20 mouse cellular contexts compared by ENCODE assay signal in genomic region chr8:80981696-80982095, GRCm38 (mm10). TPM values are rescaled to one million over a fixed set of nuclear protein-coding genes. Genes with fewer than 3 reads are reported as not detected.
DNase-seq lines count a peak whose midpoint lies in the region; ATAC-seq and TF ChIP-seq lines count a peak whose summit lies in the region.
"Had no signal": no experiment of that assay in that cellular context is flagged by ENCODE, and none has a peak within 500 bp of the region (broad histone marks: within the 10 kb centered on the region; RNA-seq: fewer than 3 reads in every experiment).

No protein-coding gene starts in this region.

- H3K4me1 ChIP-seq in CH12.LX (ENCODE audit: control insufficient read depth in 1 of 2, insufficient read depth in 2 of 2), result peaks cover 0 to 13% of the 10 kb centered on the region in 2 experiments; a peak in 2 of 4 replicates
- no peaks in the 10 kb centered on the region for H3K4me1 ChIP-seq in midbrain, embryonic 10.5 days
- H3K4me1 ChIP-seq: embryonic facial prominence, embryonic 12.5 days; limb, embryonic 12.5 days; liver, embryonic 12.5 days; midbrain, embryonic 12.5 days had no signal

- TF ChIP-seq EP300 in CH12.LX (IDR thresholded peaks at IDR 0.05; ENCODE audit: low read length), result no peak

- TF ChIP-seq CTCF in CH12.LX (conservative IDR thresholded peaks at IDR 0.05 in 1 of 2, IDR thresholded peaks at IDR 0.05 in 1 of 2; ENCODE audit: low read depth in 2 of 2, low read length in 2 of 2), result no peak

- TF ChIP-seq RAD21 in CH12.LX (IDR thresholded peaks at IDR 0.05; ENCODE audit: low read depth, low read length), result no peak

- intact Hi-C loops in left cerebral cortex, postnatal 4 days (cut with DNase I), result no loop called here
- intact Hi-C loops in left cerebral cortex, postnatal 36 days (cut with DNase I), result no loop called here

- H3K79me2 ChIP-seq in CH12.LX (replicated peaks; ENCODE audit: control insufficient read depth, extremely low read depth, insufficient read depth, poor library complexity, severe bottlenecking), result no peaks in the 10 kb centered on the region

- peak; percentile 13 for DNase-seq in left cerebral cortex, postnatal 4 days
- DNase-seq in left cerebral cortex, adult 9 months (ENCODE audit: low spot score in 2 of 2), result no peak
- DNase-seq in CH12.LX (ENCODE audit: extremely low read depth), result peak; percentile 61
- peak; percentile 84 for DNase-seq in splenic B cell, adult 2 months (ENCODE audit: low read depth, low spot score)
- no peak for DNase-seq in midbrain, embryonic 10.5 days (ENCODE audit: low spot score)
- DNase-seq in left cerebral cortex, postnatal 36 days (ENCODE audit: low spot score in 2 of 2), result no peak
- DNase-seq: cerebellum, adult 11-12 months; forebrain, postnatal 0 days; gastrocnemius, postnatal 14 days; kidney, adult 11 months; lung, adult 2 months; right cerebral cortex, postnatal 25 days had no signal

- H3K36me3 ChIP-seq in CH12.LX (replicated peaks in 1 of 2; ENCODE audit: control insufficient read depth in 1 of 2, insufficient read depth in 1 of 2, low read length in 1 of 2), result peaks cover 34 to 62% of the 10 kb centered on the region in 2 experiments
- peaks cover 10% of the 10 kb centered on the region; the same call in 1 of the 2 replicates for H3K36me3 ChIP-seq in splenic B cell, adult 2 months (ENCODE audit: control insufficient read depth, insufficient read depth, low read length, poor library complexity, severe bottlenecking)
- H3K36me3 ChIP-seq in midbrain, embryonic 10.5 days, result peaks cover 76% of the 10 kb centered on the region

- peaks cover 2% of the 10 kb centered on the region for H3K9me3 ChIP-seq in CH12.LX (replicated peaks; ENCODE audit: low read length)
- H3K9me3 ChIP-seq in midbrain, embryonic 10.5 days (replicated peaks), result no peaks in the 10 kb centered on the region; the same call in 1 of the 2 replicates
- H3K9me3 ChIP-seq: embryonic facial prominence, embryonic 12.5 days; heart, embryonic 13.5 days; hindbrain, embryonic 13.5 days; limb, embryonic 12.5 days; liver, embryonic 12.5 days; midbrain, embryonic 12.5 days had no signal

- no peak overlapping the region for H3K4me3 ChIP-seq in CH12.LX (replicated peaks in 1 of 3; ENCODE audit: low read depth in 2 of 3, low read length in 2 of 3, poor library complexity in 1 of 3)
- H3K4me3 ChIP-seq in midbrain, embryonic 10.5 days, result no peak overlapping the region
- H3K4me3 ChIP-seq: embryonic facial prominence, embryonic 12.5 days; heart, embryonic 13.5 days; hindbrain, embryonic 13.5 days; limb, embryonic 12.5 days; liver, embryonic 12.5 days; midbrain, embryonic 12.5 days had no signal

- no peak for TF ChIP-seq POLR2A in CH12.LX (IDR thresholded peaks at IDR 0.05; ENCODE audit: low read depth, low read length)

- no peak overlapping the region for H3K9ac ChIP-seq in CH12.LX (ENCODE audit: insufficient read depth, low read depth)
- H3K9ac ChIP-seq: embryonic facial prominence, embryonic 12.5 days; forebrain, postnatal 0 days; heart, embryonic 13.5 days; hindbrain, embryonic 13.5 days; limb, embryonic 12.5 days; liver, embryonic 12.5 days; midbrain, embryonic 12.5 days had no signal

- in situ Hi-C loops in CH12.LX (cut with MboI; ENCODE audit: low pct_ligation_motif_present, low pct_unique_long_range_greater_than_20kb, low sequenced_read_pairs), result loop anchor here (25.0 kb wide), 2 partner anchors 194 to 494 kb away; partner anchors contain the start of gene Gypa

- WGBS in midbrain, embryonic 10.5 days, result 86% methylated on average over 9 of the region's 9 CpGs

- ATAC-seq in neutrophil, adult 5-6 weeks (ENCODE audit: extremely low read depth, insufficient number of reproducible peaks, low FRiP score, poor library complexity, severe bottlenecking), result peak; percentile 93
- ATAC-seq: forebrain, postnatal 0 days; liver, embryonic 12.5 days had no signal

- H3K4me2 ChIP-seq in CH12.LX (ENCODE audit: insufficient read depth, low read depth, poor library complexity, severe bottlenecking), result no peak overlapping the region
- H3K4me2 ChIP-seq: embryonic facial prominence, embryonic 12.5 days; heart, embryonic 13.5 days; hindbrain, embryonic 13.5 days; limb, embryonic 12.5 days; liver, embryonic 12.5 days; midbrain, embryonic 12.5 days had no signal

- no peak overlapping the region for H3K27ac ChIP-seq in CH12.LX (ENCODE audit: insufficient read depth, low read depth)
- no peak overlapping the region for H3K27ac ChIP-seq in midbrain, embryonic 10.5 days (replicated peaks)
- H3K27ac ChIP-seq: embryonic facial prominence, embryonic 12.5 days; heart, embryonic 13.5 days; hindbrain, embryonic 13.5 days; limb, embryonic 12.5 days; liver, embryonic 12.5 days; macrophage; midbrain, embryonic 12.5 days had no signal

- dilution Hi-C loops in CH12.LX (cut with MboI; ENCODE audit: extremely low pct_ligation_motif_present, extremely low pct_unique_long_range_greater_than_20kb, low sequenced_read_pairs), result no loop called here

- no peaks in the 10 kb centered on the region for H3K27me3 ChIP-seq in CH12.LX (replicated peaks)
- H3K27me3 ChIP-seq in splenic B cell, adult 2 months (ENCODE audit: control insufficient read depth, insufficient read depth, low read length, poor library complexity, severe bottlenecking), result no peaks in the 10 kb centered on the region
- no peaks in the 10 kb centered on the region for H3K27me3 ChIP-seq in midbrain, embryonic 10.5 days (ENCODE audit: low read depth, poor library complexity, severe bottlenecking)
- H3K27me3 ChIP-seq: embryonic facial prominence, embryonic 12.5 days; heart, embryonic 13.5 days; hindbrain, embryonic 13.5 days; limb, embryonic 12.5 days; liver, embryonic 12.5 days; midbrain, embryonic 12.5 days had no signal

TF ChIP-seq in CH12.LX, 34 proteins besides CTCF, POLR2A, EP300 and RAD21:
- TF ChIP-seq JUN (IDR thresholded peaks at IDR 0.05; ENCODE audit: insufficient read depth, low read depth, low read length) (no peak), IRF4 (IDR thresholded peaks at IDR 0.05; ENCODE audit: low read depth, low read length) (no peak), ZKSCAN1 (IDR thresholded peaks at IDR 0.05; ENCODE audit: borderline replicate concordance, low read depth, low read length) (no peak), TCF12 (IDR thresholded peaks at IDR 0.05; ENCODE audit: low read depth, low read length) (no peak), MAZ (IDR thresholded peaks at IDR 0.05; ENCODE audit: low read depth, low read length) (no peak), E2F4 (IDR thresholded peaks at IDR 0.05; ENCODE audit: insufficient replicate concordance, low read depth, low read length) (no peak), MAX (IDR thresholded peaks at IDR 0.05; ENCODE audit: low read length) (no peak), PAX5 (IDR thresholded peaks at IDR 0.05; ENCODE audit: low read length) (no peak)

RNA-seq across cellular contexts. Expression of gene Usp38, which starts 33.0 kb away (rescaled TPM):
- 10 to 100 TPM; 26.6 to 27.2 TPM for total RNA-seq in left cerebral cortex, postnatal 4 days (2021)
- total RNA-seq in CH12.LX (2012; rRNA removed) (20.4 and 24.4 TPM in 2 replicates), CH12.LX (2014; rRNA removed) (30.6 and 32.2 TPM in 2 replicates)
- polyA plus RNA-seq in CH12.LX (2012; ENCODE audit: insufficient read length, low read depth), result 15.7 and 19.3 TPM in 2 replicates
- 54.6 and 55.4 TPM in 2 replicates for total RNA-seq in neutrophil, adult 5-6 weeks (2017)
- polyA plus RNA-seq in midbrain, embryonic 10.5 days (2016; fragmentation: Nextera tagmentation; extraction: Ambion mirVana), result 24.8 and 26.8 TPM in 2 replicates
- 10 to 100 TPM; 22.1 to 23.7 TPM for total RNA-seq in left cerebral cortex, postnatal 36 days (2021)

Comparison
In these comparisons a context has a peak if more than half of its experiments do, and no peak if none do; other contexts are left out.
1. DNase-seq: peak in left cerebral cortex, postnatal 4 days (single experiment), CH12.LX (single experiment) and splenic B cell, adult 2 months (single experiment); none in left cerebral cortex, adult 9 months (0 of 2), midbrain, embryonic 10.5 days (single experiment) and left cerebral cortex, postnatal 36 days (0 of 2).